Mouse (Mus musculus): Measurements from ENCODE around the gene Irak3.

DNA sequence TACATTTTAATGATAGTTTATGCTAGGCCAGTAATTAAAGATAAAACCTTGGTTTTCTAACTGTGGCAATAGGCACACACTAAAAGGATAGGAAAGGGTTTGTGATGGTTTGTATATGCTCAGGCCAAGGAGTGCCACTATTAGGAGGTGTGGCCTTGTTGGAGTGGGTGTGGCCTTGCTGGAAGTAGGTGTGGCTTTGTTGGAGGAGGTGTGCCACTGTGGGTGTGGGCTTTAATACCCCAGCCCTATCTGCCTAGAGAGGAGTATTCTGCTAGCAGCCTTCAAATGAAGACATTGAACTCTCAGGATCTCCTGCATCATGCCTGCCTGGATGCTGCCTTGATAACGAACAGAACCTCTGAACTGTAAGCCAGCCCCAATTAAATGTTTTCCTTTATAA is 101.1 kb downstream of the Irak3 start:
- no peak for TF ChIP-seq CTCF (IDR thresholded peaks at IDR 0.05; ENCODE audit: extremely low read depth, insufficient read depth, insufficient read length, insufficient replicate concordance)
- no peak for TF ChIP-seq POLR2A (IDR thresholded peaks at IDR 0.05; ENCODE audit: low read depth, low read length)

Data from spleen, adult 2 months (tissue).